Mouse (Mus musculus) liver, embryonic 14.5 days (tissue): Measurements from ENCODE around the gene B3gnt5.

Experiments used
- CTCF ChIP-seq: IDR thresholded peaks from 2 replicates; pipeline ENCODE4 v1.5.1; 2016; ENCODE audit warnings: antibody characterized with exemption, low read depth, control low read depth
- EP300 ChIP-seq: IDR thresholded peaks from 2 replicates; pipeline ENCODE4 v1.6.1; 2016; ENCODE audit warnings: antibody characterized with exemption, low read depth

GRCm38 (mm10) chr16:19786386-19787090 is 26.5 kb downstream of the B3gnt5 start:
- TF ChIP-seq EP300: no peak
- no peak for TF ChIP-seq CTCF
